Mouse (Mus musculus) hindbrain, embryonic 12.5 days (tissue): ENCODE results near the gene Trabd2b. TPM values are rescaled to one million over a fixed set of nuclear protein-coding genes. Genes with fewer than 3 reads are reported as not detected.
A peak's percentile ranks its signal among the peaks of the same experiment; 100 is the strongest.

Experiments
- ATAC-seq: fragments of 200-750 bp; cut with Nextera tagmentation; 2 replicates; pipeline ENCODE4 v1.8.0; 2017; ENCODE audit warnings: moderate TSS enrichment; ENCODE audit not compliant: low FRiP score
- H3K27ac ChIP-seq: fragments of 300-500 bp; sonication (generic); 2 replicates; pipeline ENCODE4 v1.5.1; 2016; ENCODE audit warnings: mild to moderate bottlenecking
- H3K27me3 ChIP-seq: fragments of 300-500 bp; sonication (generic); 2 replicates; pipeline ENCODE4 v1.6.1; 2016; ENCODE audit warnings: mild to moderate bottlenecking
- H3K36me3 ChIP-seq: fragments of 300-500 bp; sonication (generic); 2 replicates; pipeline ENCODE4 v1.6.1; 2016; ENCODE audit warnings: mild to moderate bottlenecking
- H3K4me1 ChIP-seq: fragments of 300-500 bp; sonication (generic); 2 replicates; pipeline ENCODE4 v1.6.1; 2016
- H3K4me2 ChIP-seq: fragments of 300-500 bp; sonication (generic); replicated peaks from 2 replicates; pipeline ENCODE4 v1.6.1; 2016; ENCODE audit warnings: mild to moderate bottlenecking
- H3K4me3 ChIP-seq: fragments of 300-500 bp; sonication (generic); 2 replicates; pipeline ENCODE4 v1.5.1; 2016; ENCODE audit warnings: mild to moderate bottlenecking
- H3K9ac ChIP-seq: fragments of 300-500 bp; sonication (generic); 2 replicates; pipeline ENCODE4 v1.6.1; 2016; ENCODE audit warnings: mild to moderate bottlenecking, moderate library complexity
- H3K9me3 ChIP-seq: fragments of 300-500 bp; sonication (generic); replicated peaks from 2 replicates; pipeline ENCODE4 v1.6.1; 2016; ENCODE audit warnings: mild to moderate bottlenecking
- WGBS: fragments of 180-500 bp; shearing (Covaris S2); methylation state at CpG from one replicate; pipeline ENCODE4 v1.1.7; 2016; 5-methylcytosine and 5-hydroxymethylcytosine counted together
- polyA plus RNA-seq: library from polyadenylated mRNA; unstranded; fragments of >200 nt; fragmentation: Nextera tagmentation; extraction: Ambion mirVana; gene quantifications from 2 replicates; pipeline ENCODE4 v1.2.1, GENCODE M21; 2016

Trabd2b gene
- polyA plus RNA-seq, 1 experiment from 2014 or later, result 2.8 TPM

DNA sequence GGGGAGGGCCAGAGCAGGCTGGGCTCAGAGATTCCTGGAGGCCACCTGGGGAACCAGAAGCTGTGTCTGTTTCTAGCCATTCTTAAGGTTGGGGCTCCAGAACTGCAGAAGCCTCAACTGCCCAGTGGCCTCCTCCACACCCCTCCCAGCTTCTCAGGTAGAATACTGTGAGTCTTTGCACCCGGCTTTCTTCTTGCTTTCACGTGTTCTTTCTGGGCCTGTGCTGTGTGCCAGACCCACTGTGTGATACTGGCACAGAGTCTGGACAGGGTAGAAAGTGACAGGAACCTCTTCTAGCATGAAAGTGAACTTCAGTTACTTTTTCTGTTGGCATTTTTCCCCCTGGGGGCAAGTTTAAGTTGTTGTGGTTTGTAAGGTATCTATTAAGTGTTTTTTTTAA lies 77.6 kb downstream of the Trabd2b start:
- Histone ChIP-seq H3K36me3 (no peaks in the 10 kb centered on the region), H3K27me3 (no peaks in the 10 kb centered on the region), H3K4me3 (no peak overlapping the region), H3K9ac (no peak overlapping the region), H3K27ac (no peak overlapping the region), H3K4me2 (no peak overlapping the region), H3K4me1 (peaks cover 13% of the 10 kb centered on the region), H3K9me3 (no peaks in the 10 kb centered on the region)
- no peak for ATAC-seq
- 80% methylated on average over 2 of the region's 2 CpGs for WGBS

DNA sequence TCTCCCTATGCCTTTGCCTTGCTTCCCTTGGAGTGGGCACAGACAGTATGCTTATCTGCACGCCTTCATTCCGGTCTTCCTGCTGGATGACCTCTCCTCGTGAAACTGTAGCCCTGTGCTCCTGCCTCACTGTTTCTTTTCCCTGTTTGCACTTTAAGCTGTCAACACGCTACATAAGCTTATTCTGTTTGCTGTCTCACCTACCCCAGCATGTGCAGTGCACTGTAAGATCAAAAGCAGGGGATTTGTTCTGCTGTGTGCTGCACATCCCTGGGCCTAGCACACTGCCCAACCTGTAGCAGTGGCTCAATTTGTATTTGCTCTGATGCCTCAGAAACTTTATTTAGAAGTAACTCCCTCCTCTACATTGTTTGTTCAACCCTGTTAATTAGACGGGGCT lies 79.5 kb downstream of the Trabd2b start:
- Histone ChIP-seq H3K27ac (no peak overlapping the region), H3K9me3 (no peaks in the 10 kb centered on the region), H3K4me2 (no peak overlapping the region), H3K9ac (no peak overlapping the region), H3K4me1 (peaks cover 13% of the 10 kb centered on the region), H3K27me3 (no peaks in the 10 kb centered on the region), H3K36me3 (no peaks in the 10 kb centered on the region), H3K4me3 (no peak overlapping the region)
- ATAC-seq, result no peak
- 75% methylated on average over 5 of the region's 5 CpGs for WGBS

DNA sequence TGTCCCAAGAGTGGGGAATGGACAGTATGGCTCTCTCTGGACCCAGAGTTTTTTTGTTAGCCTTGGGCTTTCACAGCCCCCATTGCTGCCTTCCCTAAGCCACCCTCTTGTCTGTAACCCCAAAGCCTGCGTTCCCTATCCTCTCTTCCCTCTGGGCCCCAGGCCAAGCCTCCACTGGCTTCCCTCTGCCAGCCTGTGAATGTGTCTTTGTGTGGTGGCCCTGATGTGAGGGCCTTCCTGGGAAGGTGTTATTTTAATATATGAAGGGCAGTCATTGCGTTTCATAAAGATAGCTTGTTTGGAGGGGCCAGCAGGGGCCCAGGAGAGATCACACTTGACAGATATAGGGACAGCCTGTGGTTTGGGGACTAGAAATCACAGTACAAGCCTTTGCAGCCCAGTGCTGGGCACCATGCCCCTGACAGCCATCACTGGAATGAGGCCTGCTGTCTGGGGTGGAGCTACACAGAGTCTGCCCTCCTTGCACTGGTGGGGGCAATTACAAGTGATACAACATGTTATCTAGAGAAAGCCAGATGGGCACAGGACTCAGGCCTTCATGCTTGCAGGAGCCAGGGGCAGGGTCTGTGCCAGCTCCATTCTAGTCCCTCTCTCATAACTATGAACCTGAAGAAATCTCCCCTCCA lies 80.5 kb downstream of the Trabd2b start:
- H3K36me3 ChIP-seq, result no peaks in the 10 kb centered on the region
- peaks cover 6% of the 10 kb centered on the region; the same call in 1 of the 2 replicates for H3K4me1 ChIP-seq
- no peak overlapping the region for H3K4me3 ChIP-seq
- H3K9me3 ChIP-seq, result no peaks in the 10 kb centered on the region
- peak; percentile 35; the same call in 1 of the 2 replicates for ATAC-seq
- H3K27me3 ChIP-seq, result no peaks in the 10 kb centered on the region
- H3K27ac ChIP-seq, result no peak overlapping the region
- WGBS, result 78% methylated on average over 2 of the region's 2 CpGs
- no peak overlapping the region for H3K4me2 ChIP-seq
- no peak overlapping the region for H3K9ac ChIP-seq

DNA sequence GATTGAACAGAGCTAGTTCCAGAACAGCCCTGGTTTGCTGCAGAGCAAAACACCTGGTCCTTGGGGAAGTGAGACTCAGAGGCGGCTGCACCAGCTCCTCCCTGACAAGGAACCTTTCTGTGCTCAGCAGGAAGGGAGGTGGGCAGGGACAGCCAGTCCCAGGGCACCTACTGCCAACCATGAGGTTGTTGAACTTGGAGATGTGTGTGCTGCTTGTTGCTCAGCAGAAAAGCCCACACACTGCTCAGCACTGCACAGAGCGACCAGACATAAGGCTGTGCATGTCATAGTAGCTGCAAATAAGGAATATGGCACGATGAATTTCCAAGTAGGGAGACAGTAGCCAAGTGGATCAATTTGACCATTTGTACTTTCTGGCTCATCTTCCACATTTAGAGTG lies 81.2 kb downstream of the Trabd2b start:
- Histone ChIP-seq H3K4me2 (no peak overlapping the region), H3K9ac (no peak overlapping the region), H3K4me1 (peaks cover 6% of the 10 kb centered on the region; the same call in 1 of the 2 replicates), H3K9me3 (no peaks in the 10 kb centered on the region), H3K36me3 (no peaks in the 10 kb centered on the region), H3K4me3 (no peak overlapping the region), H3K27me3 (no peaks in the 10 kb centered on the region), H3K27ac (no peak overlapping the region)
- no peak for ATAC-seq
- WGBS, result 90% methylated on average over 3 of the region's 3 CpGs

DNA sequence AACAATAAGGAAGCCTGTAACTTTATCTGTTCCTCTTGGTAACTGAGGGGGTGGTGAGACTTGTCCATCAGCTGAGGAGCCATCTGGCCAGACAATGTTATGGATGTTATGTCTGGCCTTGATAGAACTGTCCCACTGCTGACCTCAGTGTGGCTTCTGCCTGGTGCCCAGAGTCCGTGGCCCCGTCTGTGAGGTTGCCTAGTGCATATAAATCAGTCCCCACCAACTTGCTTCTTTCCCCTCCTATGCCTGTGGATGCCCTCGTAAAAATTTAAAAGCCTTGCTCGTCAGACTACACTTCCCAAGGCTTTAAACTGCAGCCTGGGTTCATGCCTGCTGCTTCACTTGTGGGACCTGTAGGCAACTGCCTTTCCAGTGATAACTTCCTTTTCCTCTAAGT lies 85.6 kb downstream of the Trabd2b start:
- Histone ChIP-seq H3K4me2 (no peak overlapping the region), H3K36me3 (no peaks in the 10 kb centered on the region), H3K9me3 (no peaks in the 10 kb centered on the region), H3K4me1 (peaks cover 19% of the 10 kb centered on the region), H3K4me3 (no peak overlapping the region), H3K27me3 (no peaks in the 10 kb centered on the region), H3K9ac (no peak overlapping the region), H3K27ac (no peak overlapping the region)
- WGBS, result 58% methylated on average over 4 of the region's 4 CpGs
- no peak for ATAC-seq

DNA sequence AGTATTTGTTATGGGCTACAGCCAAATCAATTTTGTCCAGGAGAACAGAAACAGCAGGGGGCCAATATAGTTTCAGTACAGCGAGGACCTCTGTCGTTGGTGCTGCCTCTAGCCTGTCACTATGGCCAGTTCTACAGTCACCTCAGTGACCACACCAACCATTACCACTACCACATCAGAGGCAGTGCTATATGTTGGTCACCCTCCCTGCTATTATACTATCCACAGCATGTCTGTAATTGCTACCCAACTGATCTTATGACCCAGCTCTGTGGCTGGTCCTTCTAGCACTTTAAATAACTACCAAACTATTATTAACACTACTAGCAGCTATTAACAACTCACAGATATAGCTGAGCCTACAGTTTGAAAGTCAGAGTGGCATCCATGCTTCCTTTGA lies 87.5 kb downstream of the Trabd2b start:
- Histone ChIP-seq H3K4me1 (peaks cover 16% of the 10 kb centered on the region), H3K9ac (no peak overlapping the region), H3K27ac (no peak overlapping the region), H3K4me3 (no peak overlapping the region), H3K27me3 (no peaks in the 10 kb centered on the region), H3K9me3 (no peaks in the 10 kb centered on the region), H3K36me3 (no peaks in the 10 kb centered on the region), H3K4me2 (no peak overlapping the region)
- WGBS, result 61% methylated on average over 2 of the region's 2 CpGs
- no peak for ATAC-seq

DNA sequence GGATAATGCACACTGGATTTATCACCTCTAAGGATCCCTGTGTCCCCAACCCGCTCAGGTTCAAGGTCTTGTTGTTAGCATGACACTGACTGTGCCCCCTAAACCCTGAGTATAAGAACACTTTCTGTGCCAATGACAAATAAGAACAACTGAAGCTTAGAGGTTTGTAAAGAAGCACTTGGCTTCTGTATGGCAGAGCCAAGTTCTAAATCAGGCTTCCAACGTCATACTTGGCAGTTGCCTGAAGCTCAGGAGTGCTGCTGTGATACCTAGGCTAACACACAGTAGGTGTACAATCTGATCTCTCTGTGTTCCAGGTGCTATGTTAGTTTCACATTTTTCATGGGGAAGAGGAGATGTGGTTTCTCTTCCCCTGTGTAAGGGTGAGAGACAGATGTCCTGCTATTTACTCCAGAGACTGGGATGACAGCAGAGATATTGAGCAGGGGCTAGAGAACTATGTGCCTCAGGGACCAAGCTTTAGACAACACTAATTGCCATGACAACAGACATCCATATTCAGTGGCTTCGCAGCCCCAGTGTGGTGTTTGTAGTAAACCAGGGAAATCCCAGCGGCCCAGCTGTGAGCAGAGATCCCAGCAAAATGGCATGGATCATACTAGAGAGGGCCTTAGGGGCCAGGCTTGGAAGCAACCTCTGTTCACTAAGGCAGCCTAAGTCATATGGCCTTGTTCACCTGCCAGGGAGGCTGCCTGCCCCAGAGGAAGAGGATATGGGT lies 89.3 kb downstream of the Trabd2b start:
- Histone ChIP-seq H3K36me3 (no peaks in the 10 kb centered on the region), H3K4me2 (no peak overlapping the region), H3K9me3 (no peaks in the 10 kb centered on the region), H3K27ac (no peak overlapping the region), H3K4me3 (no peak overlapping the region), H3K4me1 (peaks cover 16% of the 10 kb centered on the region), H3K27me3 (no peaks in the 10 kb centered on the region), H3K9ac (no peak overlapping the region)
- 46% methylated on average over 4 of the region's 4 CpGs for WGBS
- ATAC-seq, result peak; percentile 87

DNA sequence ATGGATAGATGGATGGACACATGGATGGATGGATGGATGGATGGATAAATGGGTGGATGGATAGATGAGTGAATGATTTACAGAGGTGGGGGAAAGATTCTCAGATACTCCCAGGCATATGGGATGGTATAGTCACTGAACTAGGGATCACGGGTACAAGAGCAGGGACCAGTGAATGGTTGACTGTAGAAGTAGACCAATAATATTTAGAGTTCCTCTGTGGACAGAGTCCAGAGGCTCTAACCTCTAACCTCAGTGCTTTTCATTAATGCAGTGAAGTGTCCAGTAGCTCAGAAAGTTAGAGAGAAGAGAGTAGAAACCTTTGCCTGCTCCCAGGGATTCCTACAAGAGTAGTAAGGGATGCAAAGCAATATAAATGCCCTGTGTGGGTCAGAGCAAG lies 93.1 kb downstream of the Trabd2b start:
- H3K4me1 ChIP-seq, result peaks cover 23% of the 10 kb centered on the region
- 93% methylated on average over 1 of the region's 1 CpGs for WGBS
- no peak overlapping the region for H3K27ac ChIP-seq
- ATAC-seq, result no peak
- no peaks in the 10 kb centered on the region for H3K27me3 ChIP-seq
- H3K36me3 ChIP-seq, result no peaks in the 10 kb centered on the region
- no peak overlapping the region for H3K9ac ChIP-seq
- H3K9me3 ChIP-seq, result no peaks in the 10 kb centered on the region
- H3K4me2 ChIP-seq, result no peak overlapping the region
- H3K4me3 ChIP-seq, result no peak overlapping the region

DNA sequence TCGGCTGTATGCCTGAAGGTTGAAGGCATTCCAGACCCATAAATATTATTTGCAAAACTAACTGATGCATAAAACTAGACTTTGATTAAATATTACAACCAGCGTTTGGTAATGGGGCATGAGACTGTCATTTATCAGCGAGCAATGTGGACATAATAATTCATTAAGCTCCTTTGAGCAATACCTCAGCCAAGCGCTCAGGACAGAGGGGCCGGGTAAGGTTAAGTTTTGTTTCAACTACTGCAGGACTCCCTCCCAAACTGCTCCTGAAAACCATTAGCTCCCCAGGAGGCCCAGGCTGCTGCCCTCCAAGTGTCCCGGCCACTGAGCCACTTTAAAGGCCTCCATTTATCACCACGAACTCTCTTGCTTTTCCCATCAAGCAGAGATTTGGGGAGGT lies 93.8 kb downstream of the Trabd2b start:
- no peak for ATAC-seq
- Histone ChIP-seq H3K36me3 (no peaks in the 10 kb centered on the region), H3K4me3 (no peak overlapping the region), H3K27me3 (no peaks in the 10 kb centered on the region), H3K9ac (no peak overlapping the region), H3K9me3 (no peaks in the 10 kb centered on the region), H3K4me2 (no peak overlapping the region), H3K4me1 (peaks cover 25% of the 10 kb centered on the region), H3K27ac (no peak overlapping the region)
- 58% methylated on average over 7 of the region's 7 CpGs for WGBS

DNA sequence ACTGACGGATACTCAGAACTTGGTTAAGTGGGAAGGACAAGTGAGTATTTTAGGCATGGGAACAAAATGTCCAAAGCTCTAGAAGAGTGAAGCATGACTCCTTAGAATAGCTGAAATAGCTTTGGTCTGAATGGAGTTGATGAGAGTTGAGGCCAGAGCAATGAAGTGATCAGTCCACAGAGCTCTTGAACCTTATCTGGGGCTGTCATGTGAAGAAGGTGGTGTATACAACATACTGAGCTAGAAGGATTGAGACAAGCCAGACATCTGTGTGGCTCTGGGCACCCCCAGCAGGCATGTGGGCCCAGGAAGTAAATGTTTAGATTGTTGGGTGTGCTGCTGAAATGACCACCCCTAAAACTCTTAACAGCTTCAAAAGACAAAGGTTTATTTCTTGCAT lies 94.5 kb downstream of the Trabd2b start:
- Histone ChIP-seq H3K4me1 (peaks cover 18% of the 10 kb centered on the region), H3K4me2 (no peak overlapping the region), H3K4me3 (no peak overlapping the region), H3K27ac (no peak overlapping the region), H3K27me3 (no peaks in the 10 kb centered on the region), H3K36me3 (no peaks in the 10 kb centered on the region), H3K9ac (no peak overlapping the region), H3K9me3 (no peaks in the 10 kb centered on the region)
- WGBS, result 93% methylated on average over 1 of the region's 1 CpGs
- no peak for ATAC-seq

DNA sequence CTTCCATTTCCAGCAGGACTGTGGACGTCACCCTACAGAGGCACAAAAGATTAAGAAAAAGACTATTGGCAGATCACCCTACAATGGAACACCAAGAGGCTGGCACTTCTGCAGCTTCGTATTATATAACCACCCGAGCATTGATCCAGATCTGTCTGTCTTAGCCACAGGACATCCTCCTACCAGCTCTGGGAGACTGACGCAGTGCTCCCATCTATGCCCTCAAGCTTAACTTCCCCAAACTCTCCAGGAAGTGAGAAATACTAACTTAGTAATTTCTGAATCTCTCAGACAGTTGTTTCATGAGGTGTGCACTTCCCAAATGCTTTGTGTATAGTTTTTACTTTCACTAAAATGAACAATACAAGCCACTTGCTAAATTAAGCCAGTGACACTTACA lies 95.1 kb downstream of the Trabd2b start:
- no peak overlapping the region for H3K27ac ChIP-seq
- no peak overlapping the region for H3K4me3 ChIP-seq
- no peaks in the 10 kb centered on the region for H3K27me3 ChIP-seq
- peaks cover 12% of the 10 kb centered on the region for H3K4me1 ChIP-seq
- no peaks in the 10 kb centered on the region for H3K36me3 ChIP-seq
- WGBS, result 88% methylated on average over 4 of the region's 4 CpGs
- H3K9me3 ChIP-seq, result no peaks in the 10 kb centered on the region
- H3K9ac ChIP-seq, result no peak overlapping the region
- no peak for ATAC-seq
- no peak overlapping the region for H3K4me2 ChIP-seq

DNA sequence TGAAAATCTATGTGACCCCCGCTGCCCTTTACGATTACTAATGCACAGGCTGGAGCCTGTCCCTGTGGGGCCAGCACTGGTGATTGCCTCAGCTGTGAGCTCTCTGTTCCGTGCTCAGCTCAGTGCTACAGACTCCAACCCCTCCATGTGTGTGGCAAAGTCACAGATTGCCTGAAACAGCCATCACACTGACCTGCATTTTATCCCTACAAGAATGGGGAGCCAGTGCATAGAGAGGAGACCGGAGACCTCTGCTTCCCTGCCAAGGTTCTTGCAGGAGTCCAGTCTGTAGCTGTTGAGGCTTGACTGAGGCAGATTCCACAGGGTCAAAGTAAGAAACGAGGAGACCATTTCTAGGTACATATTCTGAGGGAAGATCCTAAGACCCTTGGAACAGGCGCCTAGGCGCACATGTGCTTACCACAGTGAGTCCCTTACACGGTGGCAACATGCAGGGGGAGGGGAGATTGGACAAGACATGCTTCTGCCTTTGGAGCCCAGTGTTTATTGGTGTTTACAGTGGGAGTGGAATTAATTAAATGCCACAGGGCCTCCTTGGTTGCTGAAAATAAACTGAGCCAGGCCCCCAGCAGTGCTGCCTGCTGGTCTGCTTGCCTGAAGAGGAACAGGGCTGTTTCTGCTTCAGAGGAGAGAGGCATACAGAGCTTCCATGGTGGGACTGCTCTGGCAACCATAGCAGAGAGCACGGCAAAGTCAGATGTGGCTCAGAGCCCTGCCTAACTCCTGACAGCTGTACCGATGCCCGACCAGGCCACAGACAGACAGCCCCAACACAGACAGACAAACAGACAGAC lies 97.9 kb downstream of the Trabd2b start:
- ATAC-seq, result no peak; the same call in 1 of the 2 replicates
- 61% methylated on average over 11 of the region's 11 CpGs for WGBS

More for the DNA sequence above, 97.9 kb downstream of the Trabd2b start:
- Histone ChIP-seq H3K27ac (no peak overlapping the region), H3K4me3 (no peak overlapping the region), H3K9ac (no peak overlapping the region), H3K4me1 (peaks cover 10% of the 10 kb centered on the region), H3K4me2 (no peak overlapping the region), H3K9me3 (no peaks in the 10 kb centered on the region), H3K27me3 (no peaks in the 10 kb centered on the region), H3K36me3 (no peaks in the 10 kb centered on the region)
